Mouse (Mus musculus) bone marrow, adult 2 months (tissue): Measurements from ENCODE around the gene Maea.

Experiments used
- CTCF ChIP-seq: fragments of 200-500 bp; IDR thresholded peaks from 2 replicates; pipeline ENCODE4 v1.5.1; 2011; ENCODE audit warnings: low read length, control low read depth; ENCODE audit not compliant: control insufficient read depth, insufficient read depth
- POLR2A ChIP-seq: fragments of 200-500 bp; IDR thresholded peaks from 2 replicates; pipeline ENCODE4 v1.6.1; 2011; ENCODE audit warnings: low read depth, mild to moderate bottlenecking, control low read depth, low read length, borderline replicate concordance; ENCODE audit not compliant: control insufficient read depth

DNA sequence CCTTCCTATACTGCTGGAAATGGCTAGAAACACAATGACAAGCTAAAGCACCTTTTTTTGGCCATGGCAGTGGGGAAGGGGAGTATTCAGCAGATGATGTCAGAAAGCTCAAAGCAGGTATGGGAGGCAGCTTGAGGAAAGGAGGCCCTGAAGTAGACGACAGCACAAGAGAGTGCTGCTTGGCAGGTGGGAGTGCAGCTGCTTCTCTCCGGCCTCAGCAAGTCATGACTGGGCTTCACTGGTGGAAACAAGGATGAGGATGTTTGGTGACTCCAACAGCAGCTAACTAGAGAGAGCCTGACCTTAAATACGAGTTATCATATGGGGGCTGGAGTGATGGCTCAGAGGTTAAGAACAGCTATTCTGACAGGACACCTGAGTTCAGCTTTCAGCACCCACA is 12.3 kb downstream of the Maea start:
- TF ChIP-seq POLR2A, result no peak
- no peak for TF ChIP-seq CTCF
